Mouse (Mus musculus): ENCODE measurements around the gene Hipk2. TPM values are rescaled to one million over a fixed set of nuclear protein-coding genes. Genes with fewer than 3 reads are reported as not detected.

The Hipk2 gene
- polyA plus RNA-seq, 1 experiment from 2014 or later = 25.6 TPM

- peaks cover 6% of the 10 kb centered on the region for H3K4me1 ChIP-seq
- H3K27me3 ChIP-seq (replicated peaks) = no peaks in the 10 kb centered on the region
- no peaks in the 10 kb centered on the region for H3K9me3 ChIP-seq
- H3K4me2 ChIP-seq = no peak overlapping the region
- no peak overlapping the region for H3K9ac ChIP-seq
- 0 out of 2 replicates have a peak overlapping the region, but pooled peaks have one; percentile 3 for H3K27ac ChIP-seq
- no peak overlapping the region for H3K4me3 ChIP-seq (replicated peaks)
- 73% methylated on average over 7 of the region's 7 CpGs for WGBS
- H3K36me3 ChIP-seq = no peaks in the 10 kb centered on the region
- no peak for ATAC-seq (ENCODE audit: insufficient read depth, low FRiP score, low read depth)
Measured at GRCm38 (mm10) chr6:38772836-38773518, 103.0 kb downstream of the Hipk2 start.

- ATAC-seq (ENCODE audit: insufficient read depth, low FRiP score, low read depth) = peak; percentile 61; the same call in 1 of the 2 replicates
- H3K4me1 ChIP-seq = peaks cover 6% of the 10 kb centered on the region
- H3K9me3 ChIP-seq = no peaks in the 10 kb centered on the region
- WGBS = 44% methylated on average over 4 of the region's 4 CpGs
- no peak overlapping the region for H3K4me3 ChIP-seq (replicated peaks)
- no peaks in the 10 kb centered on the region for H3K27me3 ChIP-seq (replicated peaks)
- no peak overlapping the region for H3K9ac ChIP-seq
- no peak overlapping the region for H3K4me2 ChIP-seq
- H3K36me3 ChIP-seq = no peaks in the 10 kb centered on the region
- peak overlapping the region; percentile 27; the same call in 1 of the 2 replicates for H3K27ac ChIP-seq
Measured at GRCm38 (mm10) chr6:38771061-38771667, 104.8 kb downstream of the Hipk2 start.

GRCm38 (mm10) chr6:38769627-38770026 lies 106.3 kb downstream of the Hipk2 start:
- no peaks in the 10 kb centered on the region for H3K27me3 ChIP-seq (replicated peaks)
- peaks cover 6% of the 10 kb centered on the region for H3K4me1 ChIP-seq
- 82% methylated on average over 2 of the region's 2 CpGs for WGBS
- H3K36me3 ChIP-seq = no peaks in the 10 kb centered on the region
- no peak overlapping the region for H3K27ac ChIP-seq
- H3K9ac ChIP-seq = no peak overlapping the region
- H3K9me3 ChIP-seq = no peaks in the 10 kb centered on the region
- no peak for ATAC-seq (ENCODE audit: insufficient read depth, low FRiP score, low read depth)
- no peak overlapping the region for H3K4me2 ChIP-seq
- no peak overlapping the region for H3K4me3 ChIP-seq (replicated peaks)

- Histone ChIP-seq H3K36me3 (no peaks in the 10 kb centered on the region), H3K9me3 (no peaks in the 10 kb centered on the region), H3K9ac (no peak overlapping the region), H3K4me1 (0 out of 2 replicates have a peak, but pooled peaks cover 11% of the 10 kb centered on the region), H3K27me3 (replicated peaks) (no peaks in the 10 kb centered on the region), H3K4me2 (no peak overlapping the region), H3K4me3 (replicated peaks) (no peak overlapping the region), H3K27ac (no peak overlapping the region)
- no peak for ATAC-seq (ENCODE audit: insufficient read depth, low FRiP score, low read depth)
- 53% methylated on average over 6 of the region's 6 CpGs for WGBS
Measured at GRCm38 (mm10) chr6:38762588-38763265, 113.2 kb downstream of the Hipk2 start.

- H3K9ac ChIP-seq = no peak overlapping the region
- no peak for ATAC-seq (ENCODE audit: insufficient read depth, low FRiP score, low read depth)
- H3K4me2 ChIP-seq = no peak overlapping the region
- WGBS = 68% methylated on average over 7 of the region's 7 CpGs
- no peaks in the 10 kb centered on the region for H3K36me3 ChIP-seq
- H3K27ac ChIP-seq = no peak overlapping the region
- H3K4me3 ChIP-seq (replicated peaks) = no peak overlapping the region
- H3K4me1 ChIP-seq = 0 out of 2 replicates have a peak, but pooled peaks cover 11% of the 10 kb centered on the region
- no peaks in the 10 kb centered on the region for H3K9me3 ChIP-seq
- no peaks in the 10 kb centered on the region for H3K27me3 ChIP-seq (replicated peaks)
Measured at GRCm38 (mm10) chr6:38762006-38762405, 114.0 kb downstream of the Hipk2 start.

DNA sequence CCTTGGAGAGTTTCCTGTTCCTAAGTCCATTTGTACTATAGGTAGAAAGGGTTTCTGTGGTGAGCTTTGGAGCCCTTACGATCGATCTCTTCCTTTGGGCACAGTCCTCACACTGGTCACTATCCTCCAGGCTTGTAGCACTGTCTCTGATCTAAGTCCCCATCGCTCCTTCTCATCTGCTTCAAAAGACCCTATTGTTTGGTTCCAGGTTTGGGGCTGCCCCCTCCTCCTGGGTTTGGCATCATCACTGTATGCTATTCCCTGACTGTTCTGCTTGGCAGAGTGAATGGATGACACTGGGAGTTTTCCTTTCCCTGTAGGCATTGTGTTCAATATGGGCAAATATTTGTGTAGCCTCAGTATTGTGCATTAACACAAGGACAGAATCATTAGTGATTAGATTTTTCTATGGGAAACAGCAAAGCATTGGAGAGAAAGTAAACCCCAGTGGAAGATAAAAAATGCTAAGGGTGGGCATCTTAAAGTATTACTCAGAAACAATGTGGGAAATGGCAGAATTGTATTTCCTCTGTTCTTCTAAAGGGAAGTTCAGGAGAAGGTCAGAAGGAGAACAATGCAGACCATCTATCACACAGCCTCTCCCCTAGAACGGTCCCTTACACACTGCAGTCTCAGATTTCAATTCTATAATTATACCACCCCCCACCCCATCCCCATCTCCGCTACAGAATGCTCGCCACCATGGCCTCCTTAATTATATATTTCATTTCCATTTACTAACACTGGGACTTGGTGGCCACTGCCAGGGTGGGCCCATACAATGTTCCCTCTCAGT lies 114.9 kb downstream of the Hipk2 start:
- 55% methylated on average over 6 of the region's 6 CpGs for WGBS
- Histone ChIP-seq H3K4me1 (0 out of 2 replicates have a peak, but pooled peaks cover 11% of the 10 kb centered on the region), H3K4me3 (replicated peaks) (no peak overlapping the region), H3K27me3 (replicated peaks) (no peaks in the 10 kb centered on the region), H3K4me2 (no peak overlapping the region), H3K9me3 (no peaks in the 10 kb centered on the region), H3K36me3 (no peaks in the 10 kb centered on the region), H3K27ac (no peak overlapping the region), H3K9ac (no peak overlapping the region)
- no peak for ATAC-seq (ENCODE audit: insufficient read depth, low FRiP score, low read depth)

DNA sequence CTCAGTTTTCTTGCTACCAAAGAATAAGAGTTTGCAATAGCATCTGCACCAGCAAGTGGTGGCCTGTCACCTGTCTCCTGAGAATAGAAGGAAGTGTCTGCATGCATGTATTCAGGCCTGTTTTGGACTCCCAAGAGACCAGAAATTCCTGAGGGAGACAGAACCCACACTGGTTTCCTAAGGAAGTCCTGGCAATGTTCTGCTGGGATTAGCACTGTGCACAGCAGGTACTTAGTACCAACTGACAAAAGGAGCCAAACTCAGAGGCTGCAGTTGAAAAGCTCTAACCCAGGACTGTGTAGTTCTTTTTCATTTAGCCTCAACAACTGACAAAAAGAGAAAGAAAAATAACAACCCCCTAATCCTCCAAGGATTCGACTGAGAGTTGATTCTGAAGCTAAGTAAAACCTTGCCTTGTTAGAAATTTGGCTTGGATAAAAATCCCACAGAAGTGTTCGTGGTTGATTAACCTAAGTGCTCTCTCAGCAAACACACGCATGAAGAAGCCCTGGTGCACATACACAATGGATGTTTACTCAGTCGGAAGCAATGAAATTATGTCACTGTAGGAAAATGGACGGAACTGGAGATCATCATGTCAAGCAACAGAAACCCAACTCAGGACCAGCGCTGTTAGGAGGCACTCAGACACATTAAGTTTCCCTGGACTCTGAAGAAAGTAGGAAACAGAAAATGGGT lies 115.9 kb downstream of the Hipk2 start:
- H3K4me1 ChIP-seq = 0 out of 2 replicates have a peak, but pooled peaks cover 11% of the 10 kb centered on the region
- WGBS = 59% methylated on average over 6 of the region's 6 CpGs
- no peak overlapping the region for H3K4me3 ChIP-seq (replicated peaks)
- no peak overlapping the region for H3K4me2 ChIP-seq
- no peaks in the 10 kb centered on the region for H3K9me3 ChIP-seq
- no peak overlapping the region for H3K9ac ChIP-seq
- H3K27ac ChIP-seq = no peak overlapping the region
- no peaks in the 10 kb centered on the region for H3K27me3 ChIP-seq (replicated peaks)
- no peak for ATAC-seq (ENCODE audit: insufficient read depth, low FRiP score, low read depth)
- H3K36me3 ChIP-seq = no peaks in the 10 kb centered on the region

- Histone ChIP-seq H3K9me3 (no peaks in the 10 kb centered on the region), H3K27ac (no peak overlapping the region), H3K4me2 (no peak overlapping the region), H3K27me3 (replicated peaks) (no peaks in the 10 kb centered on the region), H3K4me3 (replicated peaks) (no peak overlapping the region), H3K9ac (no peak overlapping the region), H3K36me3 (no peaks in the 10 kb centered on the region), H3K4me1 (0 out of 2 replicates have a peak, but pooled peaks cover 11% of the 10 kb centered on the region)
- ATAC-seq (ENCODE audit: insufficient read depth, low FRiP score, low read depth) = no peak
- WGBS = 92% methylated on average over 3 of the region's 3 CpGs
Measured at GRCm38 (mm10) chr6:38759186-38759585, 116.8 kb downstream of the Hipk2 start.

DNA sequence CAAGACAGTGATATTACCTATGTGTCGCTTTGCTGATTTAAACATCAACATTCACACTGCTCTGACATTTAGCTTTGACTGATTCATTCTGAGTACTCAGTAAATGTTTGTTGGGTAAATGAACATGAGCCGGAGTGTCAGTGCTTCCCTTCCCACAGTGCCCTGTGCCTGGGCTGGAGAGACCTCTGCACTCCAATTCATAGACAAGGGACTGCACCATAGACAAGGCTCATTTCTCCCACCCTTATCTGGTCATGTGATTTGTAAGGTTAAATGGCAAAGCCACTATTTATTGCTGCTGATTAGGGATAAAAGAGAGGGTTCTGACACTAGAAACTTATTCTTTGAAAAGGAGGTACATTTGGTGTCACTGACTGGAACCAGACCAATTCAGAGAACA lies 118.4 kb downstream of the Hipk2 start:
- Histone ChIP-seq H3K4me1 (0 out of 2 replicates have a peak, but pooled peaks cover 7% of the 10 kb centered on the region), H3K36me3 (no peaks in the 10 kb centered on the region), H3K4me3 (replicated peaks) (no peak overlapping the region), H3K9ac (no peak overlapping the region), H3K4me2 (no peak overlapping the region), H3K27me3 (replicated peaks) (no peaks in the 10 kb centered on the region), H3K9me3 (no peaks in the 10 kb centered on the region), H3K27ac (no peak overlapping the region)
- no peak for ATAC-seq (ENCODE audit: insufficient read depth, low FRiP score, low read depth)
- WGBS = 72% methylated on average over 2 of the region's 2 CpGs

- Histone ChIP-seq H3K27ac (no peak overlapping the region), H3K4me3 (replicated peaks) (no peak overlapping the region), H3K27me3 (replicated peaks) (no peaks in the 10 kb centered on the region), H3K36me3 (no peaks in the 10 kb centered on the region), H3K9me3 (no peaks in the 10 kb centered on the region), H3K4me2 (no peak overlapping the region), H3K9ac (no peak overlapping the region), H3K4me1 (0 out of 2 replicates have a peak, but pooled peaks cover 6% of the 10 kb centered on the region)
- no peak for ATAC-seq (ENCODE audit: insufficient read depth, low FRiP score, low read depth)
- 79% methylated on average over 4 of the region's 4 CpGs for WGBS
Measured at GRCm38 (mm10) chr6:38756968-38757367, 119.0 kb downstream of the Hipk2 start.

GRCm38 (mm10) chr6:38755961-38756360 lies 120.0 kb downstream of the Hipk2 start:
- H3K4me1 ChIP-seq = no peaks in the 10 kb centered on the region
- 83% methylated on average over 2 of the region's 2 CpGs for WGBS
- no peaks in the 10 kb centered on the region for H3K9me3 ChIP-seq
- no peak overlapping the region for H3K27ac ChIP-seq
- no peak for ATAC-seq (ENCODE audit: insufficient read depth, low FRiP score, low read depth)
- no peak overlapping the region for H3K9ac ChIP-seq
- H3K4me3 ChIP-seq (replicated peaks) = no peak overlapping the region
- no peaks in the 10 kb centered on the region for H3K36me3 ChIP-seq
- no peaks in the 10 kb centered on the region for H3K27me3 ChIP-seq (replicated peaks)
- H3K4me2 ChIP-seq = no peak overlapping the region

Data from stomach, embryonic 15.5 days (tissue).